Mouse (Mus musculus) neural tube, embryonic 15.5 days (tissue): ENCODE measurements around the gene Lmo3. TPM values are rescaled to one million over a fixed set of nuclear protein-coding genes. Genes with fewer than 3 reads are reported as not detected.

ENCODE experiments used
- ATAC-seq: fragments of 200-750 bp; cut with Nextera tagmentation; 2 replicates; pipeline ENCODE4 v1.8.0; 2017; ENCODE audit warnings: mild to moderate bottlenecking, moderate TSS enrichment, moderate library complexity; ENCODE audit not compliant: low FRiP score
- H3K27ac ChIP-seq: fragments of 300-500 bp; sonication (generic); replicated peaks from 2 replicates; pipeline ENCODE4 v1.5.1; 2015; ENCODE audit warnings: mild to moderate bottlenecking, inconsistent platforms
- H3K27me3 ChIP-seq: fragments of 300-500 bp; sonication (generic); replicated peaks from 2 replicates; pipeline ENCODE4 v1.6.1; 2015; ENCODE audit warnings: inconsistent platforms
- H3K36me3 ChIP-seq: fragments of 300-500 bp; sonication (generic); 2 replicates; pipeline ENCODE4 v1.6.1; 2015; ENCODE audit warnings: inconsistent platforms
- H3K4me1 ChIP-seq: fragments of 300-500 bp; sonication (generic); 2 replicates; pipeline ENCODE4 v1.6.1; 2015; ENCODE audit warnings: inconsistent platforms
- H3K4me2 ChIP-seq: fragments of 300-500 bp; sonication (generic); 2 replicates; pipeline ENCODE4 v1.6.1; 2015; ENCODE audit warnings: inconsistent platforms, mild to moderate bottlenecking, moderate library complexity
- H3K4me3 ChIP-seq: fragments of 300-500 bp; sonication (generic); replicated peaks from 2 replicates; pipeline ENCODE4 v1.5.1; 2015; ENCODE audit warnings: mild to moderate bottlenecking, inconsistent platforms
- H3K9ac ChIP-seq: fragments of 300-500 bp; sonication (generic); replicated peaks from 2 replicates; pipeline ENCODE4 v1.6.1; 2015; ENCODE audit warnings: mild to moderate bottlenecking, inconsistent platforms
- H3K9me3 ChIP-seq: fragments of 300-500 bp; sonication (generic); replicated peaks from 2 replicates; pipeline ENCODE4 v1.6.1; 2016; ENCODE audit warnings: inconsistent platforms
- WGBS: fragments of 180-500 bp; shearing (Covaris S2); methylation state at CpG from one replicate; pipeline ENCODE4 v1.1.7; 2015; ENCODE audit warnings: mixed read lengths; 5-methylcytosine and 5-hydroxymethylcytosine counted together
- polyA plus RNA-seq: library from polyadenylated mRNA; unstranded; fragments of >200 nt; fragmentation: Nextera tagmentation; extraction: Ambion mirVana; gene quantifications from 2 replicates; pipeline ENCODE4 v1.2.1, GENCODE M21; 2015

The Lmo3 gene
- polyA plus RNA-seq, 1 experiment from 2014 or later: 79.9 TPM

DNA sequence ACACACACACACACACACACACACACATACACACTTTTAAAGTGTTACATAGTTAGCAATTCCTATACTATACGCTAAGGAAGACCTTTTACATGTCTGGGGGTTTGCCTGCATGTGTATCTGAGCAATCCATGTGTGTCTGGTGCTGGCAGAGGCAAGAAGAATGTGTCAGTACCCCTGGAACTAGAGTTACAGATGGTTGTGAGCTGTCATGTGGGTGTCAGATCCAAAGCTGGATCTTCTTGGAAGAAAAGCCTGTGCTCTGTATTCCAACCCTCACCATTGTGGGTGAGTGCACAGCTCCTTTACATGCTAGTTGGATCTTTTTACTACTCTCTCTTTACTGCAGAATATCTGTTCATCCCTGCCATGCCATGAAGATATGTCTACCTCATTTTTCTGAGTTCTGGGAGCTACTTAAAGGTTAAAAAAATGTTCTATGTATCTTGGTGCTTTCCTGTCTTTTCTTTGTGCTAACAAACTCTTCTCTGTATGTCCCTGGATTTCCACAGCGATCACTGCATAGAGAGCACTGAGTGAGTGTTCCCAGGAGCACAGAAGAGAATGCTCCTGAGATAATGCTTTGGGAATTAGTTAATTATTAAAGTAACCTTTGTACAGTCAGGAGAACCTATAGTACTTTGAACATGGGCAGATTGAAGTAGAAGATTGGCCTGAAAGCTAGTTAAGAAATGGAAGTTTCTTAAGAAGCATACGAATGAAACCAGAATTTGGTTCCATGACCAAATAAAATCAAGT, 231.0 kb downstream of the Lmo3 start:
- H3K4me2 ChIP-seq: no peak overlapping the region
- no peaks in the 10 kb centered on the region for H3K36me3 ChIP-seq
- no peaks in the 10 kb centered on the region for H3K27me3 ChIP-seq
- no peak overlapping the region for H3K27ac ChIP-seq
- no peaks in the 10 kb centered on the region for H3K4me1 ChIP-seq
- H3K9me3 ChIP-seq: no peaks in the 10 kb centered on the region
- H3K9ac ChIP-seq: no peak overlapping the region
- H3K4me3 ChIP-seq: no peak overlapping the region
- ATAC-seq: no peak
- WGBS: 85% methylated on average over 3 of the region's 3 CpGs

DNA sequence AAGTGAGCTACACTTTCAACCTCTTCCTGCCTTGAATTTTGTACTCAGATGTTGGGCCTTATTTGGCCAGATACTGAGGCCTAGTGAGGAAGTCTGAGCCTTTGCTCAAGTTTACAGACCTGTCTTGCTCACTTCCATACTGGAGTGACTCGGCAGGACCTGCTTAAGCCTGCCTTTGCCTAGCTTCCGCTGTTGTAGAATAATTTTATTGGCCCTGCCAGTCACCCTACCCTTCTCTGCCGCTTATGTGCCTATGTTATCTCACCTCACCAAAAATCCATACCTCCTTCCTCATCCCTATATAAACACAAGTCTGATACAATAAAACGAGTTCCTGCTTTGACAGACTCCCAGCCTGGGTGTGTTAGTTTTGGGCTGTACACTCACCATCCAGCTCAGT, 235.2 kb downstream of the Lmo3 start:
- Histone ChIP-seq H3K36me3 (no peaks in the 10 kb centered on the region), H3K4me1 (no peaks in the 10 kb centered on the region), H3K9ac (no peak overlapping the region), H3K9me3 (no peaks in the 10 kb centered on the region), H3K27ac (no peak overlapping the region), H3K27me3 (no peaks in the 10 kb centered on the region), H3K4me2 (no peak overlapping the region), H3K4me3 (no peak overlapping the region)
- ATAC-seq: no peak
- WGBS: 91% methylated on average over 4 of the region's 4 CpGs

DNA sequence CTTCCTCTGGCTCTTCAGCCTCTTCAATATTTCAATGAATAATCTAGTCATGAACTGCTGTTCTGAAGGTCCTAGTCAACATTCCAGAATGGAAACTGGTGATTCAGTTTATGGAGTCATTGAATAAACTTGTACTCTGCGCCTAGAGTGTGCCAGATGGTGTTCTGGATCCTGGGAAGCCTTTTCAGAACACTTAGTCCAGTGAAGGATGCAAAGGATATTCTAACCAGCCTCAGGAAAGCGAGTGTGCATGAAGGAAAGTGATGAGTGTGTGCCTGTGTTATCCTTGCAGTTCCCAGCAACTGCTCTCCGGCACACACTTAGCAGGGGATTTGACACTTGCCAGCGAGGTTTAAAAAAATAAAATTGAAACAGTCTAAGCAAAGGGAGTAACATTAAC, 245.9 kb downstream of the Lmo3 start:
- no peak for ATAC-seq
- H3K4me3 ChIP-seq: no peak overlapping the region

DNA sequence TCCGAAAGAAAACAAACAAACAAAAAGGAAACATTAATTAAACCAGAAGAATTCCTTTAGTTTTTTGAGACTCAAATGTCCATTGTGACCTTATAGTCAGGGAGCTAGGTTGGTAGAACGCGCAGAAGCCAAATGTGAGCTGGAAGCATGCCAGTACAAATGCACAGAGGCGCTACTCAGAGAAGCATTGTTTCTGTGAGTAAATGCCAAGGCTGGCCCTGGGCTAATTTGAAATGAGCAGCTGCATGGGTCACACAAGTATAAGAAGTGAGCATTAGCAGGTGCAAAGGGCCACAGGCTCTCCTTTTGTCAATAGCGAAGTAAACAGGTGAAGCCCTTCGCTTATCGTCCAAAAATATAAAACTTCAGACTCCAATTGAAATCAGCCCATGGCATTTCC, 247.8 kb downstream of the Lmo3 start:
- Histone ChIP-seq H3K27ac (no peak overlapping the region), H3K4me3 (no peak overlapping the region), H3K36me3 (no peaks in the 10 kb centered on the region), H3K9me3 (no peaks in the 10 kb centered on the region), H3K27me3 (no peaks in the 10 kb centered on the region), H3K9ac (no peak overlapping the region), H3K4me1 (no peaks in the 10 kb centered on the region), H3K4me2 (no peak overlapping the region)
- ATAC-seq: no peak
- WGBS: 45% methylated on average over 7 of the region's 7 CpGs

More for the DNA sequence above, 245.9 kb downstream of the Lmo3 start:
- Histone ChIP-seq H3K4me1 (no peaks in the 10 kb centered on the region), H3K27me3 (no peaks in the 10 kb centered on the region), H3K36me3 (no peaks in the 10 kb centered on the region), H3K9ac (no peak overlapping the region), H3K27ac (no peak overlapping the region), H3K9me3 (no peaks in the 10 kb centered on the region), H3K4me2 (no peak overlapping the region)
- 87% methylated on average over 4 of the region's 4 CpGs for WGBS

DNA sequence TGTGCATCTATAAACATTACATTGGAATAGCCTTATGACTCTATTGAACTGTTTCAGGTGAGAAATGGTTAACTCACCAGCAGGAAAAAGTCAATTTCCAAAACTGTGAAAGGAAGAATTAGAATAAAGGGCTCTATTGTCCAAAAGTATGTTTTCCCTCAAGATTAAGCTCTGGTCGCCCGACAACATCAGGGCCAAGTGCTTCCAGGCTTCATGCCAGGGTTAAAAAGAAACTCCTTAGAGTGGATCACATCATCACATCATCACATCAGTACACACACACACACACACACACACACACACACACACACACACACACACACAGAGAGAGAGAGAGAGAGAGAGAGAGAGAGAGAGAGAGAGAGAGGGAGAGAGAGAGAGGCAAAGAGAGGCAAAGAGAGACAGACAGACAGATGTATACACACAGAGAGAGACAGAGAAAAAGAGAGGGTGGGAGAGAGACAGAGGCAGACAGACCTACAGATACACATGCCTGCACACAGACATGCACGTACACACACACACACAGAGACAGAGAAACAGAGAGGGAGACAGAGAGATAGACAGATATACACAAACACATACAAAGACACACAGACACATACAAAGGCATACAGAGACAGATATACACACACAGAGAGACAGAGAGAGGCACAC, 255.9 kb downstream of the Lmo3 start:
- no peaks in the 10 kb centered on the region for H3K4me1 ChIP-seq
- H3K9ac ChIP-seq: no peak overlapping the region
- 54% methylated on average over 3 of the region's 3 CpGs for WGBS
- H3K4me3 ChIP-seq: no peak overlapping the region
- no peak overlapping the region for H3K27ac ChIP-seq
- H3K27me3 ChIP-seq: no peaks in the 10 kb centered on the region
- ATAC-seq: no peak
- no peak overlapping the region for H3K4me2 ChIP-seq
- H3K9me3 ChIP-seq: no peaks in the 10 kb centered on the region
- H3K36me3 ChIP-seq: no peaks in the 10 kb centered on the region

DNA sequence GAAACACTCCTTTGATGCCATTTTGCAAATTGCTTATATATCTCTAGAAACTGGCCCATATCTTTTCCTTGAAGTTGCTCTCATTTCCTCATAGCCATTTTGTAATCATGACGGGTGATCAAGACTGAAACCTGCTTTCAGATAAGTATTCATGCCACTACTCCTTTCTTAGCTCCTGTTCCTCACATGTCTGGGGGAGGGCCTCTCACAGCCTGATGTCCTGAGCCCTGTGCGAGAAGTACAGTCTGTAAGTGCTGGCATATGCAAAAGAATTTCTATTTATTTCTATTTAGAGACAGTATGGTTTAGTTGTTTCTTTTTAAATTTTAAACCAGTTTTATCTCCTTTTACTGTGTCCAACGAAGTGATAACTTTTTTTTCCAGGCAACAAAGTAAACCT, 256.6 kb downstream of the Lmo3 start:
- Histone ChIP-seq H3K4me3 (no peak overlapping the region), H3K9me3 (no peaks in the 10 kb centered on the region), H3K9ac (no peak overlapping the region), H3K27me3 (no peaks in the 10 kb centered on the region), H3K27ac (no peak overlapping the region), H3K4me2 (no peak overlapping the region), H3K4me1 (no peaks in the 10 kb centered on the region), H3K36me3 (no peaks in the 10 kb centered on the region)
- no peak for ATAC-seq
- 75% methylated on average over 3 of the region's 3 CpGs for WGBS

DNA sequence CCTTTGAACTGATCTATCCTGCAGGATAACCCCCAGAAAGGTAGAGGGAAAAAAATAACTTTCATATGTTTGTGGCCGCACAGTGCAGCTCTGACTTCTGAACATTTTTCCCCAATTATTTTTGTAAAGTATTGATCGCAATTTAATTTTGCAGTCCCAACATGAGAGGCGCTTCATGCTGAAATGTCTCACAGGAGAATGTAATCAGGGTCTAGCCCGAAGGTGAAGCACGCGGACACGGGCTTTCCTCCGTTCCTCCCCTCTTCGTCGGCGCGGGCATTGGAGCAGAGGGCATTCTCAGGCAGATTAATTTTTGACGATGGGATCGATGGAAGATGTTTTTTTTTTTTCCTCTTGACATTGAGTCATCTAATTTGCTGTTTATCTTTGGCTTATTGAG, 258.4 kb downstream of the Lmo3 start:
- 92% methylated on average over 14 of the region's 14 CpGs for WGBS
- no peak for ATAC-seq
- H3K4me3 ChIP-seq: no peak overlapping the region

DNA sequence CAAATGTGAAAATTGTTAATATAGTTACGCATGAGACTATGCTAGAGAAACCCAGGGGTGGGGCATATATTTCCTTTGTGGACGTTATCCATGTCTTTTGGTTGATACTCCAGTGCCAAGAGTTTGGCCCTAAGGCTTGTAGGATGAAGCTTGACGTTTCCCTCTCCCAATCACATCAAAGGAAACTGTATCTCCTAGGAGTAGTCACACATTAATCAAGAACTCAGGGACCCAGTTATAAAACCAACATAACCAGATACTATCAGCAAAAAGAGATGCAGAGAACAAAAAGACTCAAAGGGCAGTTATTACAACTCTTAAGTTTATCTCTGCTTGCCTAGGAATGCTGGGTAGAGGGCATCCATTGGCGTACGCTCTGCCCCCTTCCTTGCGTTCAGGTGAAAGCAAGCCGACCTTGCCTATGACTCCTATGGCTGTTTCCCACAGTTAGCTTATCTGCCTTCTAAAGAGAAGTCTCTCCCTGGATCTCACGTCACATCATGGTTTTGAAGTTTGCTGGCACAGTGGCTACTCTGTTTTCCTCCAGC, 261.5 kb downstream of the Lmo3 start:
- Histone ChIP-seq H3K36me3 (no peaks in the 10 kb centered on the region), H3K9me3 (no peaks in the 10 kb centered on the region), H3K27me3 (no peaks in the 10 kb centered on the region), H3K9ac (no peak overlapping the region), H3K4me3 (no peak overlapping the region), H3K27ac (no peak overlapping the region), H3K4me2 (no peak overlapping the region), H3K4me1 (no peaks in the 10 kb centered on the region)
- 91% methylated on average over 8 of the region's 8 CpGs for WGBS
- no peak for ATAC-seq

More for the DNA sequence above, 258.4 kb downstream of the Lmo3 start:
- Histone ChIP-seq H3K36me3 (no peaks in the 10 kb centered on the region), H3K27me3 (no peaks in the 10 kb centered on the region), H3K9ac (no peak overlapping the region), H3K27ac (no peak overlapping the region), H3K9me3 (no peaks in the 10 kb centered on the region), H3K4me1 (no peaks in the 10 kb centered on the region), H3K4me2 (no peak overlapping the region)

Other genes starting within 250 kb of the Lmo3 start
- gene Igbp1b, start 76.6 kb upstream of the Lmo3 start, polyA plus RNA-seq: not detected in 2 replicates